Mouse (Mus musculus) bone marrow macrophage, adult 2 months (primary cell): ENCODE data around the gene Atp6v1f. TPM values are rescaled to one million over a fixed set of nuclear protein-coding genes. Genes with fewer than 3 reads are reported as not detected.

Experiments used
- H3K27ac ChIP-seq: 2 replicates; pipeline ENCODE4 v1.5.1; 2012; ENCODE audit warnings: low read depth, low read length; ENCODE audit not compliant: insufficient read depth
- H3K4me1 ChIP-seq: 2 replicates; pipeline ENCODE4 v1.6.1; 2012; ENCODE audit warnings: low read length; ENCODE audit not compliant: control insufficient read depth, insufficient read depth
- H3K4me3 ChIP-seq: 2 replicates; pipeline ENCODE4 v1.5.1; 2012; ENCODE audit warnings: mild to moderate bottlenecking, low read length, moderate library complexity; ENCODE audit not compliant: insufficient read depth
- CTCF ChIP-seq: IDR thresholded peaks from 2 replicates; pipeline ENCODE4 v1.5.1; 2012; ENCODE audit warnings: low read depth, mild to moderate bottlenecking, low read length, moderate library complexity
- POLR2A ChIP-seq: IDR thresholded peaks from 2 replicates; pipeline ENCODE4 v1.6.1; 2012; ENCODE audit warnings: mild to moderate bottlenecking, low read depth, low read length, borderline replicate concordance
- polyA plus RNA-seq: library from polyadenylated mRNA; stranded (reverse); fragments of >200 nt; gene quantifications from 2 replicates; pipeline ENCODE4 v1.2.4, GENCODE M21; 2012; ENCODE audit not compliant: missing spikeins, insufficient read depth, insufficient read length

Atp6v1f gene
- polyA plus RNA-seq, 1 experiment: 347 TPM

DNA sequence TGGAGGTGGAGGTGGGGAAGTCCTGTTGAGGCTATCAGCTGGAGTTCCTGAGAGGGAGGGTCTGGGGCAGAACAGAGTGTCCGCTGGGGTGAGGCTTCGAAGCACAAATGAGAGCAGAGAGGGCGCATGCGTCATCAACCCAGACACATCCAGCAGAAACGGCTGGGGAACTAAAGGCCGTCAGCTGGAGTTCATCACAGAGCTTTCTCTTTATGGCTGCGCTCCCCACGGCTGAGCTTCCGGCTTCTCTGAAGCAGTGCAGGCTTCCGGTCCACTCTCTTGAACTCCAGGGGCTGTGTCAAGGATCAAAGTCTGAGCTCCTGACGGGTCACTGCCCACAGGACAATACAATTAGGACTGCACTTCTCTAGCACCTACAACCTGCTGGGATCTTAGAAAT is 45.8 kb downstream of the Atp6v1f start:
- TF ChIP-seq CTCF (no peak), POLR2A (no peak)
- peaks cover 9% of the 10 kb centered on the region for H3K4me1 ChIP-seq
- H3K4me3 ChIP-seq: no peak overlapping the region
- H3K27ac ChIP-seq: no peak overlapping the region

DNA sequence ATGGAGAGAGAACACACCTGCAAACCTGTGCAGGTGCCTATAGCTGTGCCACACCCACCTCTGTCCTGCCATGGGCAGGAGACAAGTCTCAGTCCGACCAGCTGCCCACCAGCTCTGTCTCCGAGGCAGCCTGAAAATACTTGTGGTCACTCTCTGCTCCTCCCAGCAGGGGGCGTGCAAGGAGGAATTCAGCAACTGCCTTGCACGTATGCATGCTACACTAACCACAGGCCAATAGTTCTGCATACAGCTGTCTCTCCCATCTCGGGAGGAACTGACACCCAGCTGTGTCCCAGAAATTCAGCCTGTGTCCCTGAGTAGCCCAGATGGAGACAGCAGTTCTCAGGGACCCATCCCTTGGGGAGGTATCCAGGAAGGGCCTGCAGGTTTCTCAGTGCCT is 49.6 kb downstream of the Atp6v1f start:
- peaks cover 11% of the 10 kb centered on the region for H3K4me1 ChIP-seq
- no peak overlapping the region for H3K27ac ChIP-seq
- no peak overlapping the region for H3K4me3 ChIP-seq
- no peak for TF ChIP-seq POLR2A
- peak; percentile 64 for TF ChIP-seq CTCF

Other genes with a start within 250 kb of the Atp6v1f start
- 4.7 and 7.2 TPM in 2 replicates for gene Hilpda, start 195.2 kb upstream of the Atp6v1f start, polyA plus RNA-seq
- not detected in 2 replicates for gene Fam71f2, start 188.1 kb upstream of the Atp6v1f start, polyA plus RNA-seq
- not detected in 2 replicates for gene Fam71f1, start 148.6 kb upstream of the Atp6v1f start, polyA plus RNA-seq
- 72.9 and 76.3 TPM in 2 replicates for gene Calu, start 119.6 kb upstream of the Atp6v1f start, polyA plus RNA-seq
- not detected in 2 replicates for gene Opn1sw, start 79.2 kb upstream of the Atp6v1f start, polyA plus RNA-seq
- not detected in 2 replicates for gene Ccdc136, start 71.4 kb upstream of the Atp6v1f start, polyA plus RNA-seq
- 0.17 and 0.20 TPM in 2 replicates for gene Flnc, start 34.5 kb upstream of the Atp6v1f start, polyA plus RNA-seq
- gene Atp6v1fnb, start 3.7 kb downstream of the Atp6v1f start, polyA plus RNA-seq: not detected in 2 replicates
- gene Kcp, start 40.2 kb downstream of the Atp6v1f start, polyA plus RNA-seq: 0.28 and 0.40 TPM in 2 replicates
- 201 and 214 TPM in 2 replicates for gene Irf5, start 58.9 kb downstream of the Atp6v1f start, polyA plus RNA-seq
- 42.1 and 45.5 TPM in 2 replicates for gene Tnpo3, start 142.2 kb downstream of the Atp6v1f start, polyA plus RNA-seq
- 0.42 and 0.68 TPM in 2 replicates for gene Tspan33, start 226.5 kb downstream of the Atp6v1f start, polyA plus RNA-seq